Mouse (Mus musculus): ENCODE data around the gene Olfr1168.
"Not testable (repeated sequence)": the region's sequence is repeated elsewhere in the genome, so short reads cannot be mapped to it uniquely, and the experiment has no call there.

Olfr1168 gene

GRCm38 (mm10) chr2:88181580-88181979 is at the start of gene Olfr1168:
Olfr1168 (plus strand) TSS chr2:88181880.
- DNase-seq = no peak

- DNase-seq = not testable (repeated sequence)
Measured at GRCm38 (mm10) chr2:88155093-88155492, 26.6 kb upstream of the Olfr1168 start, which contains the start of gene Olfr1167. Olfr1167 (minus strand) TSS chr2:88155193.

DNA sequence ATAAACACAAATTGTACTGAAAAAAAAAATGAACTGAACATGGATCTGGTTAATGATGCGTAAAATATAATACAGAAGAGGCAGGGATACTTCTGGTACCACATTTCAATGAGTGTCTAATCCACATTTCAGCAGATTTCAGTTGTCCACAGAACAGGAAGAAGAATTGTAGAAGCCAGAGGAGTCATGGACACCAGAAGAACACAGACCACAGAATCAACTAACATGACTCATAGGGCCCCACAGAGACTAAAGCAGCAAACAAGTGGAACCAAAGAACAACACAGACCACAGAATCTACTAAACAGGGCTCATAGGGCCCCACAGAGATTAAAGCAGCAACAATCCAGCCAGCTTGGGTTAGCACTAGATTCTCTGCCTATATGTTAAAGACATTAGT is 39.1 kb downstream of the Olfr1168 start:
- DNase-seq = no peak

- DNase-seq = no peak
Measured at GRCm38 (mm10) chr2:88228234-88228633, 46.6 kb downstream of the Olfr1168 start, which contains the start of gene Olfr1170. Olfr1170 (minus strand) TSS chr2:88228334.

All from kidney, postnatal 25 days (tissue).